Mouse (Mus musculus) mesoderm, embryonic 11.5 days (tissue): ENCODE measurements around the gene Psmd7.

ENCODE experiments used
- DNase-seq: peaks from one replicate; pipeline ENCODE4 v3.0.0-alpha.2; 2012; ENCODE audit warnings: low read depth, low spot score

Psmd7 gene

GRCm38 (mm10) chr8:107578541-107578940 is 9.7 kb downstream of the Psmd7 start:
- DNase-seq = no peak

GRCm38 (mm10) chr8:107578132-107578531 is 10.1 kb downstream of the Psmd7 start:
- DNase-seq = no peak

GRCm38 (mm10) chr8:107577640-107578039 is 10.6 kb downstream of the Psmd7 start:
- DNase-seq = no peak

GRCm38 (mm10) chr8:107576702-107577101 is 11.6 kb downstream of the Psmd7 start:
- peak; percentile 95 for DNase-seq

GRCm38 (mm10) chr8:107574771-107575170 is 13.5 kb downstream of the Psmd7 start:
- DNase-seq = no peak

- peak; percentile 74 for DNase-seq
Observed at GRCm38 (mm10) chr8:107572497-107572896, 15.8 kb downstream of the Psmd7 start.

- no peak for DNase-seq
Observed at GRCm38 (mm10) chr8:107571486-107572135, 16.7 kb downstream of the Psmd7 start.

GRCm38 (mm10) chr8:107571046-107571445 is 17.2 kb downstream of the Psmd7 start:
- DNase-seq = no peak

GRCm38 (mm10) chr8:107562164-107562563 is 26.1 kb downstream of the Psmd7 start:
- no peak for DNase-seq

GRCm38 (mm10) chr8:107560820-107561536 is 27.3 kb downstream of the Psmd7 start:
- peak; percentile 45 for DNase-seq

GRCm38 (mm10) chr8:107556511-107556936 is 31.7 kb downstream of the Psmd7 start:
- DNase-seq = peak; percentile 25

GRCm38 (mm10) chr8:107555231-107555630 is 33.0 kb downstream of the Psmd7 start:
- no peak for DNase-seq

- no peak for DNase-seq
Observed at GRCm38 (mm10) chr8:107552234-107552633, 36.0 kb downstream of the Psmd7 start.

- DNase-seq = no peak
Observed at GRCm38 (mm10) chr8:107546817-107547216, 41.4 kb downstream of the Psmd7 start.

- no peak for DNase-seq
Observed at GRCm38 (mm10) chr8:107546154-107546553, 42.1 kb downstream of the Psmd7 start.

GRCm38 (mm10) chr8:107545621-107546152 is 42.6 kb downstream of the Psmd7 start:
- DNase-seq = no peak

GRCm38 (mm10) chr8:107544651-107545174 is 43.6 kb downstream of the Psmd7 start:
- peak; percentile 66 for DNase-seq

GRCm38 (mm10) chr8:107544211-107544610 is 44.1 kb downstream of the Psmd7 start:
- no peak for DNase-seq

- no peak for DNase-seq
Observed at GRCm38 (mm10) chr8:107543714-107544113, 44.5 kb downstream of the Psmd7 start.

- DNase-seq = no peak
Observed at GRCm38 (mm10) chr8:107542151-107542550, 46.1 kb downstream of the Psmd7 start.

GRCm38 (mm10) chr8:107541369-107541768 is 46.9 kb downstream of the Psmd7 start:
- no peak for DNase-seq

- no peak for DNase-seq
Observed at GRCm38 (mm10) chr8:107540623-107541022, 47.6 kb downstream of the Psmd7 start.

GRCm38 (mm10) chr8:107537472-107537871 is 50.8 kb downstream of the Psmd7 start:
- no peak for DNase-seq
